Mouse (Mus musculus): ENCODE results near the gene Cbx5.
"Not testable (repeated sequence)": the region's sequence is repeated elsewhere in the genome, so short reads cannot be mapped to it uniquely, and the experiment has no call there.

The Cbx5 gene

DNA sequence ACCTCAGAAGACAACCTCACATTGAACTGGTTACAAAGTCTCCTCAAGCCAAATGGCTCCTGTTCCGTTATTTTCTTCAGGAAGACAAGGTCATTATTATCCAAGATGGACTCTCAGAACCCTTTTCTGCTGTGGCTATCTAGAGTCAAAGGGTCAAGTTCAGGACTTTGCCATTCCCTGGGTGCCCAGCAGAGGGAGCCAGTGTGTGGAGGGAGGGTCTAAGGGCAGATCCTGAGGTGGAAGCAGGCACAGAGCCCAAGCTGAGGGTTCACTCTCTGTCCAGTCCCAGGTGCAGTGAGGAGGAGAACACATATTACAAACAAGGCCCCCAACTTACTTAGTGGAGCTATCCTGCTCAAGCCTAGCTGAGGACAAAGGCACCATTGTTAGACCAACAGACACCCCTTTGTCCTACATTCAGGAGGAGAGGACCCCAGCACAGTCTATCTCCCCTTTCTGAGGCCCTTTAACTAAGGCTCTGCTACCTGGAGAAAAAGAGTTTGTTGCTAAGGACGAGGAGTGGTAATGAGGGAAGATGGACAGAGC is 10.7 kb upstream of the Cbx5 start:
- DNase-seq (ENCODE audit: low spot score), result no peak

DNA sequence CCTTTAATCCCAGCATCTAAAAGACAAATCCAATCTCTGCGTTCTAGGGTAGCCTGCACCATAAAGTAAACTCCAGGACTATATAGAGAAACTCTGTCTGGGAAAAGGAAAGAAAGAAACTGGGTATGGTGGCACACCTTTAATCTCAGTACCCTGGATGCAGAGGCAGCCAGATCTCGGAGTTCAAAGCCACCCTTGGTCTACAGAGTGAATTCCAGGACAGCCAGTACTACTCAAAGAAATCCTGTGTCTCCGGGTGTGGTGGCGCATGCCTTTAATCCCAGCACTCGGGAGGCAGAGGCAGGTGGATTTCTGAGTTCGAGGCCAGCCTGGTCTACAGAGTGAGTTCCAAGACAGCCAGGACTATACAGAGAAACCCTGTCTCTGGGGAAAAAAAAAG is 9.9 kb upstream of the Cbx5 start:
- DNase-seq (ENCODE audit: low spot score), result not testable (repeated sequence)

DNA sequence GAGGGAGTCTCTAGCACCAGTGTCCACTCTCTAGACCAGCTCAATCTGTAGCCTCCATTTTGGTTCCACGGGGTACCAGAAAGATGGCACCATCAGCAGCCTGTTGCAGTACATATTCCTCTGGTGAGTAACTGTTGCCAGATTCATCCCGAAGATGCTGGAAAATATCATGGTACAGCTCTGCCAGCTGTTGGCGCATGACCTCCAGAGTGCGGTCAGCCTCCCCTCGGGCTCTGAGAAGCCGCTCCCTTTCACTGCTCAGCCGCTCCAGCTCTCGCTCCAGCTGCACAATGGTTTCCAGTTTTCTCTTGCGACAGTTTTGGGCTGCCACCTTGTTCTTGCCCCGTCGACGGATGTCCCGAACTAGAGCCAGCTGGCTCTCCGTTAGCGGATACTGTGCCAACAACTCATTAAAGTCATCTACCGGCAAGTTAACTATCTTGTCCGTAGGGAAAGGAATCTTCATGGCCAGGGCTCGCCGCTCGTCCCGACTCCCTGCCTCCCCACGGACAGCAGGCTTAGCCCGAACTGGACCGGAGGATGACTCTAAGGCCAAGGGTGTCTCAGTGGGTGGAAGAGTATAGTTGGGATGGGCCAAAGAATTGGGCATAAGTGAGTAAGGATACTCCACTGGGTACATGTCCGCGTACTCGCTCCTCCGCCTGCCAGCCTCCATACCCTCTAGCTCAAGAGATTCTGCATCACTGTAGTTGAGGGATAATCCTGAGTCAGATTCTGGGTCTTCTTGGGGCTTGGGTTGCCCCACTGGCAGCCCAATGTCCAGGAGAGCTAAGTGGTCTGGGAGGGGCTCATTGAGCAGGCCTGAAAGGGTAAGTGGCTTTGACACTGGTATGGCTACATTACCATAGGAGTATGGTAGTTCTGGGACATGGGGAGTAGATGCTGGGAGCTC is 9.0 kb upstream of the Cbx5 start:
- no peak for DNase-seq (ENCODE audit: low spot score)

DNA sequence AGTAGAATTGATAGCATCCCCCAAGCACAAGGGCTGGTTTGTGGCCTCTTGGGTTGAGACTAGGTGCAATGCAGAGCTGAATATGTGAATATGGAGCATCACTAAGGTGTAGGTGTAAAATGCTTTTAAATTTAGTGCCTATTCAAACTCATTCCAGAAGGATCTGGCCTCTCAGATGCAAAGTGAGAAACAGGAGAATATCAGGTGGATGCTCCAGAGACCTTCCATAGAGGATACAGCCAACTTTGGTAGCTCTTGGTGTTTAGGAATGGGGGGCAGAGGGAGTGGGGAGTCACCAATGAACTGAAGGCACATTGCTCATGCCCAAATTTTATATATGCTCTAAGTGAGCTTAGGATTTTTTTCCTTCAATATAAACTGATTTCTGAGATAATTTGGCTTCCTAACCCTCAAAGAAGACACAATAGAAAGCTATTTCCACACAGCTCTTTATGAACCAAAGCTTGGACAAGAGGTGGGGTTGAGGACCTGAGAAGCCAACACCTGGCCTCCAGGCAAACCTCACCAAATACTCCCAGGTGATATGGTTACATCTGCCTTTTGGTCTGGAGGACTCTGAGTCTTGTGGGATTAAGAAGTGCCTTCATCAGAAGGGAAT is 8.3 kb upstream of the Cbx5 start:
- DNase-seq (ENCODE audit: low spot score), result no peak

DNA sequence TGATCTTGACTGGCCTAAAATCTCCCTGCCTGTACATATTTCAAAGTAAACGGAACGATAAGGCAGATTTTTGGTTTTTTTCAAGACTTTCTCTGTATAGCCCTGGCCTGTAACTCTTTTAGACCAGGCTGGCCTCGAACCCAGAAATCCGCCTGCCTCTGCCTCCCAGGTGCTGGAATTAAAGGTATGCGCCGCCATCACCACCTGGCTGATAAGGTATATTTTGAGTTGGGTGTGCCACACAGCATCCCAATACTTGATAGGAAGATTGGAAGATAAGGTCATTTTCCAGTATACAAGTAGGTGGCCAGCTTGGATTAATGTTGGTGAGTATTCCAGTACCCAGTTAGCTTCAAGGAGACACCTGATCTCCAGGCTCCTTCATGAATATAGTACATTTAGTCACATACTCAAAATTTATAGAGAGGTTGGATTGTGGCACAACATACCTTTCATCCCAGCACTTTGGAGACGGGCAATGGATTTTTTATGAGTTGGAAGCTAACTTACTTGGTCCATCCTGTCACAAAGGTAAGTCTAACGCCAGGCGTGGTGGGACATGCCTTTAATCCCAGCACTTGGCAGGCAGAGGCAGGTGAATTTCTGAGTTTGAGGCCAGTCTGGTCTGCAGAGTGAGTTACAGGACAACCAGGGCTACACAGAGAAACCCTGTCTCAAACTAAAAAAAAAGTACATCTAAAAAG is 7.6 kb upstream of the Cbx5 start:
- DNase-seq (ENCODE audit: low spot score), result no peak

DNA sequence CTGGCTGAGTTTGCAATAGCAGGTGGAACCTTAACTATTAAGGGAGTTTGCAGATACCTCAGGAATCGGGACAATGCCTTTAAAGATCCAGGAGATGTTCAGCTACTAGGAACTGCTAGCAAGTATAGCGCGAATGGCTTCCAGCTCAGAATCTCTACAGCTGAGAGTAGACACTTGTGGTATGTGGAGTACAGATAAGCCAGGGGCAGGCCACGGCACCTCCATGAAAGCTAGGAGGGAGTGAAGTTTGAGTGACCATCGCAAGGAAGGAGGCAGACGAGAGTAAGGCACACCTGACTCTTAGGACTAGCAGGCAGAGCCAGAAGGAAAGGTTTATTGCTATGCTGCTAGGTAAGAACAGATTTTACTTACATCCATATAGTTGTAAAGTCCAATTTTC is 6.0 kb upstream of the Cbx5 start:
- no peak for DNase-seq (ENCODE audit: low spot score)

DNA sequence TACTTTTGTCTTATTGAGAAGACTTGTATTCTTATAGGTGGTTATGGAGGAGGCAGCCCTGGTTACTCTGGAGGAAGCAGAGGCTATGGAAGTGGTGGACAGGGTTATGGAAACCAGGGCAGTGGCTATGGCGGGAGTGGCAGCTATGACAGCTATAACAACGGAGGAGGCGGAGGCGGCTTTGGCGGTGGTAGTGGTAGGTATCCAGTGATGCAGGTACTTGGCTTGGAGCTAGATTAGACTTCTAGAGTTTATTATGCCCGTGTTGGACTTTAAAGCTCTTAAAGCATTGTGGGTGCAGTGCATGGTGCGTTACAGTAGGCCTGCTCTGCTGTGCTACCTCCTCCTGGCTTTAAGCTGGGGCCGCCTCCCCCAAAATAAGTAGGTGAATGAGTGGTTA is 3.3 kb upstream of the Cbx5 start:
- DNase-seq (ENCODE audit: low spot score), result no peak

DNA sequence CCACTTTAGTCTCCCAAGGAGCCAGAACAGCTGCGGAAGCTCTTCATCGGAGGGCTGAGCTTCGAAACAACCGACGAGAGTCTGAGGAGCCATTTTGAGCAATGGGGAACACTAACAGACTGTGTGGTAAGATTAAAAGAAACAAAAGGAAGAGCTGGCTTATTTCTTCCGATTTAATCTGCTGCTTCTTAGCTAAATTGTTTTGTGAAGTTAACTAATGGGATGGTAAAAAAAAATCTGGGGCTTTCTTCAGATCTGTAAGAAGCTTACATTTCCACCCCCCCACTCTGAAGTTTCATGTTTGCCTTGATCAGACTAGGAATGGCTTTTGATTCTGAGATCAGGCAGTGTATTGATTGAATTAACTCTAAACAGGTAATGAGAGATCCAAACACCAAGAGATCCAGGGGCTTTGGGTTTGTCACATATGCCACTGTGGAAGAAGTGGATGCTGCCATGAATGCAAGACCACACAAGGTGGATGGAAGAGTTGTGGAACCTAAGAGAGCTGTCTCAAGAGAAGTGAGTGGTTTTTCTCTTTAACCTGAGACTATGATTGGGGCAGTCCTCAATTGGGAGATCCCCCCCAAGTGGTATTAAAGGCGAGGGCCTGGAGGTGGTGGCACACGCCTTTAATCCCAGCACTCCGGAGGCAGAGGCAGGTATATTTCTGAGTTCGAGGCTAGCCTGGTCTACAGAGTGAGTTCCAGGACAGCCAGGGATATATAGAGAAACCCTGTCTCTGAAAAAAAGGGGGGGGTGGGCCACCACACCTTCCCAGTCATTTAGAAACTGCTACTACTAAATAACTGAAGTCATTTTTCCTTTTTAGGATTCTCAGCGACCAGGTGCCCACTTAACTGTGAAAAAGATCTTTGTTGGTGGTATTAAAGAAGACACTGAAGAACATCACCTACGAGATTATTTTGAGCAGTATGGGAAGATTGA is 1.7 kb upstream of the Cbx5 start:
- DNase-seq (ENCODE audit: low spot score), result not testable (repeated sequence)

DNA sequence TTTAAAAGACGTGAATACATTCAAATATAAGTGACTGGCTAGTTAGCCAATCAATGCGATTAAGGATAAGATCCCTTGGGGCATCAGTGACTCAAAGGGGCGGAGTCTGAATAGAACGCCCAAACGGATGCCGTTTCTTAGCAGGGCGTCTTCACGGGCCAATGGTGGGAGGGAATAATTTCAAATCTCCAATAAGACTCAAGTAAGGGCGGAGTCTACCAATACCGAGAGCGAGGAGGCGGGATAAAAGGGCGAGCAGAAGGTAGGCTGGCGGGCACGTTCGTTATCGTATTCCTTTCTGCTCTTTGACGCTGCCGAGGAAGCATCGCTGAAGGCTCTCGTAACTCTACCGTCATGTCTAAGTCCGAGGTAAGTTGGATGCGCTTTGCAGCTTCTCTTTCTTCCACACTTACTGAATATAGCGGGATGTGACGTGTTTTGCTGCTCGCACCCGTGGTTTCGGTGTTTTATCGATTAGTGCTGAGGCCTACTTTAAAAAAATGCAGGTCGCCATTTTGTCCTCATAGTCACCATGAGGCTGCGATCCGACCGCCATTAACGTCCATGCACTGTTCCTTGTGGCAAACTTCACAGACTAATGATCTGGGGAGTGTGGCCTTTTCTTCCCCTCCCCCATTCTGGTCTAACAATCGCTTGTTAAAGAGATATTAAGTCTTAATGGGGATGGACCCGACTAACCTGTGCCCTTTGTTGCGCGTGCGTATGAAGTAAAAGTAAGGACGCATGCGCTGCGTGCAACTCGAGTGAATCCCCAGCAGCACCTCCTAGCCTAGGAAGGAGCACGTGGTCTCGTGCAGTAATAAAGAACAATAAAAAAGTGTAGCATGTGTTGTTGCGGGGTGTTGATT is 778 bp upstream of the Cbx5 start, which contains the start of gene Hnrnpa1:
Gene Hnrnpa1 (plus strand): TSS at position 273 of the 869 bp plus-strand sequence.
- peak; percentile 95 for DNase-seq (ENCODE audit: low spot score)

DNA sequence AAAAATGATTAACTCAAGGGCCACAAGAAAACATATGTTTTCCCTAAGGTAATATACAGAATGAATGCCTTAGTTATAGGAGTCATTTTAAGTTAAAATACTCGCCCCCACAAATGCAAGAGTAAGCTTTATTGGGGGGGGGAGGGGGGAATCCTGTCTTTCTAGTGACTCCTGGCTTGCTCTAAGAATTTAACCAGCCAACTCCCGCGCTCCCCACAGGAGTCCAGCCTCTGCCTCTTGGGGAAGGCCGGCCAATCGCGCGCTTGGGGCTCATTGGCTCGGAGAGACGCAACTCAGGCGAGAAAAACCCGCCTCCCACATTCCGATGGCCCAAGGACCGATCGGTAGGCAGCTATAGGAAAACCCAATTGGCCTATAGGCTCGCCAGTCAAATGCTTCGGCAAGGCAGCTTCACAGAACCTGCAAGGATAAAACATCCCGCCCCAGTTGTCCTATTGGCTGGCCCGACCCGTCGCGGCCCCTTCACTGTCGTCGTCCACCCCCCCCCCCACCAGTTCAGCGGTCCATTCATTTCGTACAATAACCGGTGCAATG is 409 bp downstream of the Cbx5 start:
- peak; percentile 94 for DNase-seq (ENCODE audit: low spot score)

DNA sequence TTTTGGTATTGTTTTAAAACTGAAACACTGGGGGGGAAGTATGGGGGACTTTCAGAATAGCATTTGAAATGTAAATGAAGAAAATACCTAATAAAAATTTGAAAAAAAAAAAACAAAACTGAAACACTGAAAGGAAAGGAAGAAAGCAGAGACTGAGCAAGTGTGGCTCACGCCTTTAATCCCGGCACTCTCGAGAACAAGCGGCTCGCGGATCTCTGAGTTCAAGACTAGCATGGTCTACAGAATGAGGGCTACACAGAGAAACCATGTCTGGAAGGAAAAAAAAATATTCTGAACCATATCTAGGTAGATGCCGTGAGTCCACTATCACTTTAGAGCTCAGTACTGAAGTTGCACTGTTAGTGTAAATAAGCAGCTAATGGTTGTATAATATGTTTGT is 2.3 kb downstream of the Cbx5 start:
- DNase-seq (ENCODE audit: low spot score), result no peak

DNA sequence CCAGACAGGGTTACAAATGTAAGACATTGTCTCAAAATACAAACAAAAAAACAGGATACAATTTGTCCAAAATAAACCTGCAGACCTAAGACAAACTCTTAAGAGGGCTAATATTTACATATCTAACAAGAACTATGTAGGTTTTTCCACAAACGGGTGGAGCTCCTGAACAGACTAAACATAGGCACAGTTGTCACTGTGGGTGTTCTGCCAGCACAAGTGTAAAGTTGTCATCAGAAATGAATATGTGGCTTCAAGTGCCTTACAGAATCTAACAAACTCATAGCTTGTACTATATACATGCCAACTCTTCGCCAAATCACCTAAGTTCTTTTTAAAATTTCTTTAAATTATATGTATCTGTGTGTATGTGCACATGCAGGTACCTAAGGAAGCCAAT is 6.5 kb downstream of the Cbx5 start:
- DNase-seq (ENCODE audit: low spot score), result no peak

DNA sequence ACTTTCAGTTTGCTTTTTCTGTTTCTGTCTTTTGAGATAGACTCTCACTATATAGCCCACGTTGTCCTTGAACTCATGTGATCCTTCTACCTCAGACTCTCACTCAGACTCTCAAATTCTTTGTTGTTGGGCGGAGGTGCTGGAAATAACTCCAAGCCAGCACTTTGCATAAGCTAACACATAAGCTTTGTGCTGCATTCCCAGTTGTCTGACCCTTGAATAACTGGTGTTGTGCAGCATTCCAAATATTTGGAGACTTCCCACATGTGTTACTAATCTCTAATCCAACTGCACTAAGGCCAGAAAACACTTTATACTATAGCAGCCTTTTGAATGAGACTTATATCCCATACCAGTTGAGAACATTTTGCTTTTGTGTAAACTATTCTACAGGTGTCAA is 10.7 kb downstream of the Cbx5 start:
- DNase-seq (ENCODE audit: low spot score), result no peak

DNA sequence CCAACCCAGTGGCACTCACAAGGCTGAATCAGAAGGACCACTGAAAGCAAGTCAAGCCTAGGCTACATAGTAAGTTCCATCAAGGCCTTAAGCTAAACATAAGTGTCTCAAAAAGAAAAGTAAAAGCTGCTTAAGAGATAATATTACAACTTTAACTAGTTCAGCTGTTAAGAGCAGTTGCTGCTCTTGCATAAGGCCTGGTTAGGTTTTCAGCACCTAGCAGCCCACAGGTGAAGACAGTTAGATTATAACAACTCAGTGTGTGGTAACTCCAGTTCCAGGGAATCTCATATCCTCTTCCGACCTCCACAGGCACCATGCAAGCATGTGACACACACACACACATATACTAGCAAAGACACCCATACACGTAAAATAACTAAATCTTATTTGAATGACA is 12.0 kb downstream of the Cbx5 start:
- no peak for DNase-seq (ENCODE audit: low spot score)

DNA sequence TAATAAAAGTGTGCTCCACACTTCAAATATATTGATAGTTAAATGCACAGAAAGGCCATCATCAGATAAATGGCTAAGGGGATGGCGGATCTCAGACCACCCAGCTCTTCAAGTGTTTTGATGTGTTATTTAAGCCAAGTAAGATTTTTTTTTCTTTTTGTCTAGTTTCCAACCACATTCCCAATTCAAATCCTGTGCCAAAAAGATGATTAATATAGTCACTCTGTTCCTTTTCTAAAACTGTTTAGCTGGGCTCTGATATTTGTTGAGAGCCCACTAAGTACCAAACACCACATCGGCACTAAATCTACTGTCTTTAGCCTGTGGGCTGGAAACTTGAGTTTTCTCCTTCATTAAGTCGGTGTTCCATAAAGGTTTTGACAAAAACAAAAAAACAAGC is 12.6 kb downstream of the Cbx5 start:
- DNase-seq (ENCODE audit: low spot score), result no peak

DNA sequence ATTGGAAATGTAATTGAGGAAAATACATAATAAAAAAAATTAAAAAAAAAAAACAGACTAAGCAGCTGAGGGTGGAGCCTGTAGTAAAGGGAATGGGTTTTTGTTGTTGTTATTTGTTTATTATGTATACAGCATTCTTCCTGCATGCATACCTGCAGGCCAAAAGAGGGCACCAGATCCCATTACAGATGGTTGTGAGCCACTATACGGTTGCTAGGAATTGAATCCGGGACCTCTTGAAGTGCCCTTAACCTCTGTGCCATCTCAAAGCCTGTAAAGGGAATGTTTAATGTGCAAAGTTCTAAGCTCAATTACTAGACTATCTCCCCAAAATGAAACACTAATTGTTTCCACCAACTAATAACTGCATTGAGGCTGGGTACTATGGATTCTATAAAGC is 15.5 kb downstream of the Cbx5 start:
- no peak for DNase-seq (ENCODE audit: low spot score)

DNA sequence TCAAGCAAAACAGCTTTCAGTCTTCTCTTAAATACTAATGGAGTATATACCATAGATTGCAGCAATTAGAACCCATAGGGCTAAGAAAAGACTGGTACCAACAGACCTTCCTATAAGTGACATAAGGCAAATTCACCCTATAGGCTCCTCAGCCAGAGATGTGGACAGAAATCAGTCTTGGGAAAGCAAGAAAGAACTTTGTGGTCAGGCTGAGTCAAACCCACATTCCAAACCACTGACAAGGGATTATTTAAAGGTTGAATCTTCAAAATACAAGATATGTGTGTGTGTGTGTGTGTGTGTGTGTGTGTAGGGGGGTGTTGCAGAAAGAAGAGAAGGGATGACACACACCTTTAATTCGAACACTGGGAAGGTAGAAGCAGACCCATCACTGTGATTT is 18.2 kb downstream of the Cbx5 start:
- DNase-seq (ENCODE audit: low spot score), result no peak

DNA sequence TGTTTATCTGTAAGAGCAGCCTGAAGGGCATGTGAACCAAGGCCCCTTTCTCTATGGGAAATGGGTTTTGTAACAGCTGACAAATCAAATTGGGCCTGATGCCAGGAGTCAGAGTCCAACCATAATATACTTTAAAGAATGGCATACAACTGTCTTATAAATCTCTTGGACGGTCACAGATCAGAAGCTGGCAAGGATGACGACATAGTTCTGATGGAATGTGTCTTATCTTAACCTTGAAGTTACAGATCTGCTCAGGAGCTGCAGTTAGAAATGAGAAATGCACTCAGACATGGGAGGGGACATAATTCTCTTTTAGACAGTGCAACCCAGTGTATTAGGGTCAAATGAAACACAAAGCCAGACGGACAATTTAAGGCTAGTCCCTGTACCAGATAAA is 18.8 kb downstream of the Cbx5 start:
- DNase-seq (ENCODE audit: low spot score), result peak; percentile 34

DNA sequence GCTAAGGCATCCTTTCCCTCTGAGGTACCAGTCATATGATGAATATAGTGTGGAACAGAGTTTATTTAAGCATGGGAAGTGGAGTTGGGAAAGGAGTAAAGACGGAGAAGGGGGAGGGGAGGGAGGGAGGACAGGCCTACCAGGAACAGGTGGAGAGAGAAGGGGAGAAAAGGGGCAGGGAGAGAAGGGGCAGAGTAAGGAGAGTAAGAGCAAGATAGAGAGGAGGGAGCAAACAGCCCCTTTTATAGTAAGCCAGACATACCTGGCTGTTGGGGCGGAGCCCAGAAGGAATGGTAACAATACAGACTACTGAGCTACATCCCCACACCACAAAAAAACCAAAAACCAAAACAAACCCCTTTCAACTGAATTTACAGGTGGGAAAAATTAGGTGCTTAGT is 23.6 kb downstream of the Cbx5 start:
- no peak for DNase-seq (ENCODE audit: low spot score)
